ENCODE assay signal across 7 mouse cellular contexts in genomic region chr1:129244292-129244691, GRCm38 (mm10). TPM values are rescaled to one million over a fixed set of nuclear protein-coding genes. Genes with fewer than 3 reads are reported as not detected.
DNase-seq lines count a peak whose midpoint lies in the region.

No protein-coding gene starts in this region.

- DNase-seq in lung, postnatal 10 days: peak; percentile 32
- no peak for DNase-seq in lung, adult 18-20 months
- peak; percentile 49 for DNase-seq in ZHBTc4 (ENCODE audit: low read depth, low spot score)
- DNase-seq in forelimb bud, embryonic 11.5 days (ENCODE audit: low read depth, low spot score): peak; percentile 20
- DNase-seq in layer of hippocampus, adult 9-10 months (ENCODE audit: low spot score): peak; percentile 22
- peak; percentile 30 to 46 for DNase-seq in right cerebral cortex, postnatal 10 days (ENCODE audit: low spot score in 2 of 2)
- DNase-seq in gastrocnemius, postnatal 4 days (ENCODE audit: low spot score in 2 of 2): no peak

RNA-seq across cellular contexts. Expression of gene Thsd7b, which starts 28.8 kb away (rescaled TPM):
- total RNA-seq in gastrocnemius, postnatal 4 days (2021): 1 to 10 TPM; 2.0 to 2.2 TPM

Comparison
In these comparisons a context has a peak if more than half of its experiments do, and no peak if none do; other contexts are left out.
1. DNase-seq: peak in lung, postnatal 10 days (single experiment), ZHBTc4 (single experiment), forelimb bud, embryonic 11.5 days (single experiment), layer of hippocampus, adult 9-10 months (single experiment) and right cerebral cortex, postnatal 10 days (2 of 2); none in lung, adult 18-20 months (0 of 2) and gastrocnemius, postnatal 4 days (0 of 2).